Mouse (Mus musculus): ENCODE measurements around the gene Methig1.

GRCm38 (mm10) chr15:100419901-100420745, 67.2 kb downstream of the Methig1 start:
- no peak for TF ChIP-seq POLR2A (IDR thresholded peaks at IDR 0.05; ENCODE audit: borderline replicate concordance, extremely low read depth, insufficient read depth, insufficient read length, poor library complexity, severe bottlenecking)
- TF ChIP-seq CTCF (IDR thresholded peaks at IDR 0.05; ENCODE audit: borderline replicate concordance, extremely low read depth, insufficient read depth, insufficient read length) = no peak
